Mouse (Mus musculus) G1E (cell line): Measurements from ENCODE around the gene Atp10b. TPM values are rescaled to one million over a fixed set of nuclear protein-coding genes. Genes with fewer than 3 reads are reported as not detected.

Source experiments
- ATAC-seq: 2 replicates; pipeline ENCODE4 v1.8.0; 2016; ENCODE audit warnings: mild to moderate bottlenecking; ENCODE audit not compliant: insufficient number of reproducible peaks, poor library complexity, low FRiP score, severe bottlenecking; ENCODE audit errors: extremely low read depth
- DNase-seq: peaks from one replicate; pipeline ENCODE4 v3.0.0; 2012; ENCODE audit warnings: low spot score
- H3K27me3 ChIP-seq: 2 replicates; pipeline ENCODE4 v1.6.1; 2012; ENCODE audit warnings: mild to moderate bottlenecking, low read length, inconsistent platforms; ENCODE audit not compliant: insufficient read depth
- H3K36me3 ChIP-seq: replicated peaks from 2 replicates; pipeline ENCODE3; 2012; ENCODE audit warnings: mild to moderate bottlenecking, inconsistent platforms
- H3K4me1 ChIP-seq: 2 replicates; pipeline ENCODE4 v1.6.1; 2012; ENCODE audit warnings: low read depth, low read length, inconsistent platforms, mixed read lengths; ENCODE audit not compliant: insufficient read depth
- H3K4me3 ChIP-seq: 2 replicates; pipeline ENCODE4 v1.5.1; 2012; ENCODE audit warnings: low read depth, mild to moderate bottlenecking, inconsistent platforms, low read length, moderate library complexity, mixed read lengths
- H3K9me3 ChIP-seq: replicated peaks from 2 replicates; pipeline ENCODE4 v1.6.1; 2012; ENCODE audit warnings: inconsistent platforms
- CTCF ChIP-seq: IDR thresholded peaks from 2 replicates; pipeline ENCODE4 v1.5.1; 2012; ENCODE audit warnings: low read depth, low read length, inconsistent platforms, mixed read lengths
- GATA1 ChIP-seq: IDR thresholded peaks from 2 replicates; pipeline ENCODE4 v1.6.1; 2012; ENCODE audit warnings: borderline replicate concordance, low read length, inconsistent platforms, mixed read lengths
- GATA2 ChIP-seq: IDR thresholded peaks from 2 replicates; pipeline ENCODE4 v1.6.1; 2012; ENCODE audit warnings: low read depth, low read length, inconsistent platforms, borderline replicate concordance
- POLR2AphosphoS5 ChIP-seq: IDR thresholded peaks from 2 replicates; pipeline ENCODE4 v1.6.1; 2012; ENCODE audit warnings: low read depth, low read length, inconsistent platforms; ENCODE audit not compliant: insufficient replicate concordance
- TAL1 ChIP-seq: conservative IDR thresholded peaks from 2 replicates; pipeline ENCODE4 v1.6.1; 2012; ENCODE audit warnings: low read depth, low read length, inconsistent platforms, mixed read lengths
- polyA plus RNA-seq: library from polyadenylated mRNA; stranded (reverse); fragments of >175 nt; gene quantifications from 2 replicates; pipeline ENCODE4 v1.2.3, GENCODE M21; 2012
- total RNA-seq, 2 experiments: library from RNA; stranded (forward) in 1 of 2; stranded (reverse) in 1 of 2; fragments of 200-1000 nt in 1 of 2; fragments of >200 nt in 1 of 2; fragmentation: Nextera tagmentation in 1 of 2; gene quantifications; 2 replicates each; pipeline ENCODE4 v1.2.3; 2014 to 2017

Atp10b gene
- total and polyA plus RNA-seq, 3 experiments: 0.16 TPM; not detected in 2

- no peaks in the 10 kb centered on the region for H3K9me3 ChIP-seq
- H3K36me3 ChIP-seq: no peaks in the 10 kb centered on the region
- no peak overlapping the region for H3K4me3 ChIP-seq
- no peaks in the 10 kb centered on the region for H3K4me1 ChIP-seq
- no peak for TF ChIP-seq POLR2AphosphoS5
- TF ChIP-seq GATA1: no peak
- no peak for TF ChIP-seq CTCF
- no peak for TF ChIP-seq TAL1
- TF ChIP-seq GATA2: no peak
- DNase-seq: no peak
- H3K27me3 ChIP-seq: no peaks in the 10 kb centered on the region
- no peak for ATAC-seq
Observed at GRCm38 (mm10) chr11:43174359-43175116, 24.9 kb downstream of the Atp10b start.

GRCm38 (mm10) chr11:43182401-43182800 is 32.7 kb downstream of the Atp10b start:
- no peak for ATAC-seq

GRCm38 (mm10) chr11:43182816-43183215 is 33.1 kb downstream of the Atp10b start:
- Histone ChIP-seq H3K9me3 (no peaks in the 10 kb centered on the region), H3K4me1 (no peaks in the 10 kb centered on the region), H3K36me3 (no peaks in the 10 kb centered on the region), H3K27me3 (no peaks in the 10 kb centered on the region), H3K4me3 (no peak overlapping the region)
- DNase-seq: no peak
- no peak for ATAC-seq
- TF ChIP-seq TAL1: no peak
- no peak for TF ChIP-seq GATA2
- no peak for TF ChIP-seq CTCF
- no peak for TF ChIP-seq POLR2AphosphoS5
- TF ChIP-seq GATA1: no peak

More at GRCm38 (mm10) chr11:43182401-43182800, 32.7 kb downstream of the Atp10b start:
- Histone ChIP-seq H3K9me3 (no peaks in the 10 kb centered on the region), H3K36me3 (no peaks in the 10 kb centered on the region), H3K4me3 (no peak overlapping the region), H3K27me3 (no peaks in the 10 kb centered on the region), H3K4me1 (no peaks in the 10 kb centered on the region)
- no peak for DNase-seq
- no peak for TF ChIP-seq GATA1
- TF ChIP-seq POLR2AphosphoS5: no peak
- TF ChIP-seq CTCF: no peak
- TF ChIP-seq TAL1: no peak
- TF ChIP-seq GATA2: no peak

- H3K4me1 ChIP-seq: no peaks in the 10 kb centered on the region
- DNase-seq (no peak), ATAC-seq (no peak)
- H3K9me3 ChIP-seq: no peaks in the 10 kb centered on the region
- TF ChIP-seq POLR2AphosphoS5 (no peak), GATA1 (no peak), TAL1 (no peak), GATA2 (no peak), CTCF (no peak)
- H3K27me3 ChIP-seq: no peaks in the 10 kb centered on the region
- no peaks in the 10 kb centered on the region for H3K36me3 ChIP-seq
- H3K4me3 ChIP-seq: no peak overlapping the region
Observed at GRCm38 (mm10) chr11:43183457-43183856, 33.8 kb downstream of the Atp10b start.

GRCm38 (mm10) chr11:43186291-43186690 is 36.6 kb downstream of the Atp10b start:
- Histone ChIP-seq H3K9me3 (no peaks in the 10 kb centered on the region), H3K36me3 (no peaks in the 10 kb centered on the region), H3K4me1 (no peaks in the 10 kb centered on the region), H3K4me3 (no peak overlapping the region), H3K27me3 (no peaks in the 10 kb centered on the region)
- ATAC-seq (no peak), DNase-seq (no peak)
- no peak for TF ChIP-seq CTCF
- TF ChIP-seq POLR2AphosphoS5: no peak
- TF ChIP-seq TAL1: no peak
- TF ChIP-seq GATA2: no peak
- no peak for TF ChIP-seq GATA1

GRCm38 (mm10) chr11:43189817-43190593 is 40.3 kb downstream of the Atp10b start:
- TF ChIP-seq GATA2 (no peak), CTCF (no peak), GATA1 (no peak), TAL1 (no peak), POLR2AphosphoS5 (no peak)
- no peak for ATAC-seq
- no peak overlapping the region for H3K4me3 ChIP-seq
- H3K9me3 ChIP-seq: no peaks in the 10 kb centered on the region
- no peaks in the 10 kb centered on the region for H3K27me3 ChIP-seq
- no peaks in the 10 kb centered on the region for H3K36me3 ChIP-seq
- no peak for DNase-seq
- no peaks in the 10 kb centered on the region for H3K4me1 ChIP-seq
